ENCODE assay signal across 26 mouse cellular contexts in genomic region chr7:24571071-24571470, GRCm38 (mm10). TPM values are rescaled to one million over a fixed set of nuclear protein-coding genes. Genes with fewer than 3 reads are reported as not detected.
"Had no signal": no experiment of that assay in that cellular context is flagged by ENCODE, and none has a peak within 500 bp of the region (broad histone marks: within the 10 kb centered on the region; RNA-seq: fewer than 3 reads in every experiment).

No protein-coding gene starts in this region.

- H3K4me3 ChIP-seq: liver, embryonic 13.5 days; liver, embryonic 15.5 days; lung, embryonic 15.5 days; megakaryocyte, embryonic 14.5 days; midbrain, embryonic 13.5 days; midbrain, embryonic 15.5 days; neural tube, embryonic 13.5 days; neural tube, embryonic 15.5 days; stomach, embryonic 15.5 days had no signal

- H3K4me1 ChIP-seq: lung, embryonic 15.5 days; midbrain, embryonic 13.5 days; midbrain, embryonic 15.5 days; neural tube, embryonic 13.5 days; neural tube, embryonic 15.5 days; stomach, embryonic 15.5 days had no signal

- H3K27me3 ChIP-seq: liver, embryonic 13.5 days; liver, embryonic 15.5 days; lung, embryonic 15.5 days; midbrain, embryonic 13.5 days; midbrain, embryonic 15.5 days; neural tube, embryonic 13.5 days; neural tube, embryonic 15.5 days; stomach, embryonic 15.5 days had no signal

- H3K9ac ChIP-seq: liver, embryonic 13.5 days; liver, embryonic 15.5 days; lung, embryonic 15.5 days; midbrain, embryonic 13.5 days; midbrain, embryonic 15.5 days; neural tube, embryonic 13.5 days; neural tube, embryonic 15.5 days; stomach, embryonic 15.5 days had no signal

- ATAC-seq: lung, postnatal 0 days; midbrain, embryonic 13.5 days; midbrain, embryonic 15.5 days had no signal

- H3K27ac ChIP-seq: liver, embryonic 13.5 days; liver, embryonic 15.5 days; lung, embryonic 15.5 days; macrophage; midbrain, embryonic 13.5 days; midbrain, embryonic 15.5 days; neural tube, embryonic 13.5 days; neural tube, embryonic 15.5 days; stomach, embryonic 15.5 days had no signal

- DNase-seq: liver, embryonic 13.5 days; lung, adult 18-20 months; lung, postnatal 14 days; lung, postnatal 36 days; retina, postnatal 1 day; right cerebral cortex, adult 18-20 months; right cerebral cortex, postnatal 25 days; right cerebral cortex, postnatal 4 days; spleen, adult 18-20 months; thymus, adult 18-20 months; thymus, postnatal 14 days; thymus, postnatal 36 days had no signal

- H3K4me2 ChIP-seq: liver, embryonic 13.5 days; liver, embryonic 15.5 days; lung, embryonic 15.5 days; midbrain, embryonic 11.5 days; midbrain, embryonic 13.5 days; midbrain, embryonic 15.5 days; neural tube, embryonic 13.5 days; neural tube, embryonic 15.5 days; stomach, embryonic 15.5 days had no signal

- H3K9me3 ChIP-seq: liver, embryonic 13.5 days; liver, embryonic 15.5 days; lung, embryonic 15.5 days; megakaryocyte, embryonic 14.5 days; midbrain, embryonic 13.5 days; midbrain, embryonic 15.5 days; neural tube, embryonic 13.5 days; neural tube, embryonic 15.5 days; stomach, embryonic 15.5 days had no signal

RNA-seq across cellular contexts. Expression of gene Pinlyp, which starts 25.2 kb away (rescaled TPM):
- polyA plus RNA-seq: liver, embryonic 13.5 days; liver, embryonic 15.5 days; macrophage; midbrain, embryonic 11.5 days; midbrain, embryonic 13.5 days; midbrain, embryonic 15.5 days; midbrain, postnatal 0 days; neural tube, embryonic 11.5 days; neural tube, embryonic 13.5 days; neural tube, embryonic 15.5 days; small intestine, adult 2 months had no signal

RNA-seq across cellular contexts. Expression of gene Phldb3, which starts 39.5 kb away (rescaled TPM):
- polyA plus RNA-seq: midbrain, embryonic 11.5 days; midbrain, embryonic 13.5 days; midbrain, embryonic 15.5 days; midbrain, postnatal 0 days; neural tube, embryonic 11.5 days; neural tube, embryonic 13.5 days; neural tube, embryonic 15.5 days had no signal
